Mouse (Mus musculus) heart, adult 2 months (tissue): Measurements from ENCODE around the gene Ppp1r3d. TPM values are rescaled to one million over a fixed set of nuclear protein-coding genes. Genes with fewer than 3 reads are reported as not detected.

Source experiments
- DNase-seq, 2 experiments: peaks; one replicate each; pipeline ENCODE4 v3.0.0; 2021
- H3K27ac ChIP-seq: fragments of 200-600 bp; 2 replicates; pipeline ENCODE4 v1.8.1; 2022
- H3K27me3 ChIP-seq: fragments of 200-500 bp; 2 replicates; pipeline ENCODE4 v1.6.1; 2012; ENCODE audit warnings: mild to moderate bottlenecking, low read length, inconsistent platforms, mixed read lengths; ENCODE audit not compliant: control insufficient read depth, insufficient read depth
- H3K36me3 ChIP-seq: fragments of 200-500 bp; 2 replicates; pipeline ENCODE4 v1.6.1; 2012; ENCODE audit warnings: low read length, inconsistent platforms; ENCODE audit not compliant: control insufficient read depth, insufficient read depth
- H3K4me1 ChIP-seq: fragments of 200-500 bp; 2 replicates; pipeline ENCODE4 v1.6.1; 2011; ENCODE audit warnings: low read length; ENCODE audit not compliant: control insufficient read depth, insufficient read depth
- H3K4me3 ChIP-seq: fragments of 200-600 bp; 2 replicates; pipeline ENCODE4 v1.8.1; 2022
- H3K79me2 ChIP-seq: fragments of 200-500 bp; replicated peaks from 2 replicates; pipeline ENCODE4 v1.6.1; 2012; ENCODE audit warnings: mild to moderate bottlenecking, inconsistent platforms, low read length, moderate library complexity, mixed read lengths; ENCODE audit not compliant: control insufficient read depth, insufficient read depth
- H3K9ac ChIP-seq: fragments of 200-500 bp; 2 replicates; pipeline ENCODE4 v1.6.1; 2012; ENCODE audit warnings: low read depth, mild to moderate bottlenecking, control low read depth, inconsistent platforms, low read length, mixed read lengths
- CTCF ChIP-seq: fragments of 200-600 bp; IDR thresholded peaks from 2 replicates; pipeline ENCODE4 v1.8.1; 2022; ENCODE audit warnings: antibody characterized with exemption, mild to moderate bottlenecking, moderate library complexity
- EP300 ChIP-seq: fragments of 200-500 bp; IDR thresholded peaks from 2 replicates; pipeline ENCODE4 v1.6.1; 2011; ENCODE audit warnings: low read depth, low read length, control low read depth; ENCODE audit not compliant: insufficient read depth
- POLR2A ChIP-seq: fragments of 200-500 bp; IDR thresholded peaks from 2 replicates; pipeline ENCODE4 v1.6.1; 2011; ENCODE audit warnings: mild to moderate bottlenecking, low read depth, low read length, control low read depth; ENCODE audit not compliant: insufficient read depth
- WGBS: fragments of 180-500 bp; shearing (Covaris S2); methylation state at CpG from one replicate; pipeline ENCODE4 v1.1.7; 2018; 5-methylcytosine and 5-hydroxymethylcytosine counted together
- intact Hi-C: fragments of 180-260 bp; cut with DNase I; formaldehyde crosslinking; loops from one replicate; pipeline ENCODE4 v1.15.1; 2025
- polyA plus RNA-seq: library from polyadenylated mRNA; depleted of rRNA; stranded (reverse); fragments of >200 nt; gene quantifications from 2 replicates; pipeline ENCODE4 v1.2.3, GENCODE M21; 2012; rRNA removed
- total RNA-seq, 2 experiments: library from RNA; stranded (reverse); gene quantifications; 2 replicates each; pipeline ENCODE4 v1.2.3; 2021

The Ppp1r3d gene
- total and polyA plus RNA-seq, 3 experiments: 10.0 to 13.7 (median 12.6) TPM

GRCm38 (mm10) chr2:178413481-178414260 is 601 bp downstream of the Ppp1r3d start:
- peak; percentile 58 to 60 for DNase-seq
- WGBS: 19% methylated on average over 71 of the region's 75 CpGs
- no peaks in the 10 kb centered on the region for H3K27me3 ChIP-seq
- peak overlapping the region; percentile 90 for H3K27ac ChIP-seq
- TF ChIP-seq CTCF (no peak), POLR2A (no peak), EP300 (no peak)
- H3K79me2 ChIP-seq: no peaks in the 10 kb centered on the region
- intact Hi-C loops: loop anchor here (5.0 kb wide), 1 partner anchor 79 kb away; no protein-coding TSS in a partner anchor
- H3K4me3 ChIP-seq: peak overlapping the region; percentile 70
- peak overlapping the region; percentile 92 for H3K9ac ChIP-seq
- no peaks in the 10 kb centered on the region for H3K36me3 ChIP-seq
- H3K4me1 ChIP-seq: peaks cover 10% of the 10 kb centered on the region

DNA sequence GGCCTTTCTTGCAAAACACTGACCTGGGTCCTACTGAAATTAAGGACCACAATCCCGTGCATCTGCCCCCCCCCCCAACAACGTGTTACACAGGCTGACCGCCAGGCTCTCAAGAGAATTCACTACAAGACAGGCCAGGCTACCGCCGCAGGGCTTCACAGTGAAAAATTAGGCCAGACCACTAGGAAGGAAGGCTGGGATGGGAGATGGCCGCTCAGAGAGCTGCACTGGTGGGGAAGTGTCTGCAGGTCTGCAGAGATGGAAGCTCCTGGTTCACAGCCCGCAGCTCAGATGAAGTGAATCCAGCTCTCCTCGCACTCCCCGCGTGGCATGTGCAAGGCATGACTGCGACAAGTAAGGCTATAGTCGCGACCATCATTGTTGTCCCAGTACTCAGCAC is 1.2 kb downstream of the Ppp1r3d start:
- H3K79me2 ChIP-seq: no peaks in the 10 kb centered on the region
- TF ChIP-seq EP300 (no peak), POLR2A (no peak), CTCF (no peak)
- H3K4me1 ChIP-seq: peaks cover 10% of the 10 kb centered on the region
- peak overlapping the region; percentile 90 for H3K27ac ChIP-seq
- peak overlapping the region; percentile 70 for H3K4me3 ChIP-seq
- H3K27me3 ChIP-seq: no peaks in the 10 kb centered on the region
- DNase-seq: no peak
- intact Hi-C loops: loop anchor here (5.0 kb wide), 1 partner anchor 79 kb away; no protein-coding TSS in a partner anchor
- WGBS: 48% methylated on average over 13 of the region's 13 CpGs
- H3K9ac ChIP-seq: peak overlapping the region; percentile 92; the same call in 1 of the 2 replicates
- no peaks in the 10 kb centered on the region for H3K36me3 ChIP-seq

- 13% methylated on average over 6 of the region's 6 CpGs for WGBS
- Histone ChIP-seq H3K4me1 (peaks cover 10% of the 10 kb centered on the region), H3K9ac (no peak overlapping the region), H3K27me3 (no peaks in the 10 kb centered on the region), H3K27ac (peak overlapping the region; percentile 90), H3K79me2 (no peaks in the 10 kb centered on the region), H3K4me3 (no peak overlapping the region; the same call in 1 of the 2 replicates), H3K36me3 (no peaks in the 10 kb centered on the region)
- intact Hi-C loops: loop anchor here (5.0 kb wide), 1 partner anchor 80 kb away; no protein-coding TSS in a partner anchor
- peak; percentile 47 to 78 for DNase-seq
- TF ChIP-seq CTCF: no peak
- TF ChIP-seq POLR2A: peak; percentile 57
- peak; percentile 69; the same call in 1 of the 2 replicates for TF ChIP-seq EP300
Observed at GRCm38 (mm10) chr2:178412598-178412997, 1.7 kb downstream of the Ppp1r3d start.

DNA sequence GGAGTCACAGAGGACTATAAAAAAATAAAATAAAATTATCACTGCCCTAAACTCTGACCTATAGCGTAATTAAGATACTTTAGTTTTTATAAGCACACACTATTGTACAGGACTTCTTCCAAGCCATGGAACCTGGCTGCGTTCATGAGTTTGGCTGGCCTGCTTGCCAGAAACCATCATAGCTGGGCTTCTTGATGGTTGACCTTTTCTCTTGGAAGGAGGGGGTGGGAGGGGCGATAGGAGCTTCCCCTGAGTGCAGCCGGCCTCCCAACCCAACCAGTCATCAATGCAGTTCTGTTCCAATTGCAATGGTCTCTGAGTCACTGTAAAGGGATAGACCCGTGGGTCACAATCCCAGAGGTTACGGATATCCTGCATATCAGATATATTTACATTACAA is 4.0 kb downstream of the Ppp1r3d start:
- WGBS: 67% methylated on average over 6 of the region's 6 CpGs
- H3K36me3 ChIP-seq: no peaks in the 10 kb centered on the region
- peak in 1 of 2 experiments; percentile 18 for DNase-seq
- intact Hi-C loops: loop anchor here (5.0 kb wide), 1 partner anchor 82 kb away; no protein-coding TSS in a partner anchor
- H3K4me1 ChIP-seq: peaks cover 10% of the 10 kb centered on the region
- no peak overlapping the region for H3K4me3 ChIP-seq
- no peaks in the 10 kb centered on the region for H3K27me3 ChIP-seq
- no peaks in the 10 kb centered on the region for H3K79me2 ChIP-seq
- H3K9ac ChIP-seq: no peak overlapping the region
- TF ChIP-seq POLR2A (no peak), EP300 (no peak), CTCF (no peak)
- no peak overlapping the region; the same call in 1 of the 2 replicates for H3K27ac ChIP-seq

DNA sequence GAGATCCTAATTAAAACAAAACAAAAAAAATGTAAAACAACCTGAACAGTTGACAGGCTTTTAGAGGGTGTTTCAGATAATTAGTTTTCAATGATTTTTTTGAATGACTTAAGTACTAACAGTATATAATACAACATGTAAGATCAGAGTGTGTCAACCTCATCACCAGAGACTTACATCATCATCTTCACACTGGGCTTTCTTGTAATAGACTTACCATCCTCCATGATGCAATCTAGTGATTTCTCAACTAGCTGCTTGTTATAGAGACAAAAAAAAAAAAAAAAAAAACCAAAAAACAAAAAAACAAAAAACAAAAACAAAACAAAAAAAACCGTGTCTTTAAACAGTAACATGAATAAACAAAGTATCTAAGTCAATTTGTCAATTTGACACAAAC is 5.2 kb downstream of the Ppp1r3d start:
- Histone ChIP-seq H3K79me2 (no peaks in the 10 kb centered on the region), H3K9ac (no peak overlapping the region), H3K4me1 (peaks cover 8% of the 10 kb centered on the region), H3K27me3 (no peaks in the 10 kb centered on the region), H3K4me3 (no peak overlapping the region), H3K27ac (no peak overlapping the region), H3K36me3 (no peaks in the 10 kb centered on the region)
- no peak for TF ChIP-seq CTCF
- no peak for TF ChIP-seq EP300
- no peak for TF ChIP-seq POLR2A
- 61% methylated on average over 1 of the region's 1 CpGs for WGBS
- no peak for DNase-seq
- intact Hi-C loops: no loop called here

- Histone ChIP-seq H3K4me1 (0 out of 2 replicates have a peak, but pooled peaks cover 2% of the 10 kb centered on the region), H3K27me3 (no peaks in the 10 kb centered on the region), H3K36me3 (no peaks in the 10 kb centered on the region), H3K79me2 (no peaks in the 10 kb centered on the region), H3K4me3 (no peak within 1 kb of the TSS), H3K27ac (no peak within 1 kb of the TSS), H3K9ac (no peak within 1 kb of the TSS)
- intact Hi-C loops: no loop called here
- 79% methylated on average over 52 of the region's 52 CpGs for WGBS
- no peak for DNase-seq
- TF ChIP-seq POLR2A (no peak), EP300 (no peak), CTCF (peak; percentile 60)
Observed at GRCm38 (mm10) chr2:178407053-178407815, 7.0 kb downstream of the Ppp1r3d start, which contains the start of gene Sycp2. TSS of gene Sycp2 (minus strand) at chr2:178407685.

Other genes starting within 250 kb of the Ppp1r3d start
- gene Sycp2, start 6.8 kb downstream of the Ppp1r3d start, total RNA-seq: under 1 TPM; 0.84 to 0.89 TPM
- 0.04 and 0.09 TPM in 2 replicates for gene Sycp2, start 6.8 kb downstream of the Ppp1r3d start, polyA plus RNA-seq
- gene Fam217b, start 52 bp upstream of the Ppp1r3d start, total RNA-seq: 10 to 100 TPM in 1 of 2 experiments, 1 to 10 TPM in 1; 9.1 to 10.6 TPM
- gene Fam217b, start 52 bp upstream of the Ppp1r3d start, polyA plus RNA-seq: 5.5 and 9.5 TPM in 2 replicates
- gene Cdh26, start 16.1 kb upstream of the Ppp1r3d start, total RNA-seq: not detected
- gene Cdh26, start 16.1 kb upstream of the Ppp1r3d start, polyA plus RNA-seq: 0.12 and 0.76 TPM in 2 replicates